Mouse (Mus musculus) right cerebral cortex, adult 2 months (tissue): ENCODE measurements at regions not wholly inside any gene's neighbourhood (a gene's known extent, or its start where the extent isn't known, plus 50 kb on each side); places are given as distances from the start of the nearest gene placed in this dataset.

Source experiments
- DNase-seq, 2 experiments: peaks; one replicate each; pipeline ENCODE4 v3.0.0; 2021 to 2022; ENCODE audit warnings: low spot score in 2 of 2

DNA sequence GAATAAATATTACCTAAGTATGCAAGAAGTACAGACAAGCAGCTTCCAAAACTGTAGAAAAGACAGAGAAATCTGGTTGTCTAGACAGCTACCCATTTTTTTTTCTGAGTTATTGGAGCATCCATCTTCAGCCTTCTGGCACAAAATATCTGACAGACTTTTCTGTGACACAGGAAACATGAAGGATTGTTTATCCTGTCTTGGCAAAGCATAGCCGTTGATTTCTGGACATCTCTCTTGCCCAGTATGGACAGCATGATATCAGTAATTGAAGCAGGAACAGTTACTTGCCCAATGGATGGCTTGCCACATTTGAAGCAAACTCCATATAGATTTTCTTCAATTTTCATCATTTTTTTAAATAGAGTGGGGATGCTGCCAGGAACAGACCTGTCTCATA lies 96.1 kb upstream of the Naaladl2 start:
- DNase-seq: no peak

DNA sequence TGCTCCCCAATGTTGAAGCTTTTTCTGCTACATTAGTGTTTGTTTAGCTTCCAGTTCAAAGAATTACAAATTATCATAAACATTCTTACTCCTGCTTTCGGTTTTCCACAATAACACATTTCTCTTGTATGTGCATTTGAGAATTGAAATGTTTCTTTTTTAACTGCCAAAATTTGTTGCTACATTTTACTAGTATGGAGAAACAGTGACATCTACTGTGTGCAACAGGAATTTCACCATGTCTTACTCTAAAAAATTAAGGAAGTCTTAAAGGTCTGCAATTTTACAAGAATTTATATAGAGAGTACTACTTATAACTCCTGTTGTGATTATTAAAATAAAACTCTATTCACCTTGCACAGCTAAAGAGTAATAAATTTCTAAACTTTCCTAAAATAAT lies 76.5 kb upstream of the Naaladl2 start:
- no peak for DNase-seq

DNA sequence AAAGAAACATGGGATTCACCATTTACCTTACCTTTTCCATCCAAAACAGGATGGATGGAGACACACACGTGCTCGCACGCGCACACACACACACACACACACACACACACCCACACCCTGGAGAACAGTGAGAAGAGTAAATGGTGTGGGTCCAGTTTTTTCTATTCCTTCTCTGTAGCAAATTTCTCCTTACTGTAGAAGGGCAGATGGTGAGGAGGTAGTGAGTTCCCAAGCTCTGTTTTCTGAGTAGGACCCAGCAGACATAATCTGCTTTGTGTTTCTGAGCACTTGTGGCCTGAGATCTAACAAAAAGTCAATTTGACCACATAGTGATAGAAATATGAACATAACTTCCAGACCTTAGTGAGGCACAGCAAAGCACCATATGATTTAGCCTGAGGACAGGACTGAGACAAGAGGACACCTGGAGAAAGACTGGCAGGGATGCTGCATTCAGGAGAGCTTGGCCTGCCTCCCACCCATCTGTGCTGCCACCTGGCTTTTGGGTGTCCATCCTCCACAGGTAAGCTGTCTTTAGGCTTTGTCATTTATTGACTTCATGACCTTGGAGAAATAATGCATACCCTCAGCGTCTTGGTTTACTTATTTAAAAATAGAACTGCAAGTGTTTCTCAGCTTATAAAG lies 64.1 kb upstream of the Naaladl2 start:
- peak; percentile 9 to 10 for DNase-seq
